Mouse (Mus musculus): ENCODE data around the gene Srsf2.
"Not testable (repeated sequence)": the region's sequence is repeated elsewhere in the genome, so short reads cannot be mapped to it uniquely, and the experiment has no call there.

The Srsf2 gene

DNA sequence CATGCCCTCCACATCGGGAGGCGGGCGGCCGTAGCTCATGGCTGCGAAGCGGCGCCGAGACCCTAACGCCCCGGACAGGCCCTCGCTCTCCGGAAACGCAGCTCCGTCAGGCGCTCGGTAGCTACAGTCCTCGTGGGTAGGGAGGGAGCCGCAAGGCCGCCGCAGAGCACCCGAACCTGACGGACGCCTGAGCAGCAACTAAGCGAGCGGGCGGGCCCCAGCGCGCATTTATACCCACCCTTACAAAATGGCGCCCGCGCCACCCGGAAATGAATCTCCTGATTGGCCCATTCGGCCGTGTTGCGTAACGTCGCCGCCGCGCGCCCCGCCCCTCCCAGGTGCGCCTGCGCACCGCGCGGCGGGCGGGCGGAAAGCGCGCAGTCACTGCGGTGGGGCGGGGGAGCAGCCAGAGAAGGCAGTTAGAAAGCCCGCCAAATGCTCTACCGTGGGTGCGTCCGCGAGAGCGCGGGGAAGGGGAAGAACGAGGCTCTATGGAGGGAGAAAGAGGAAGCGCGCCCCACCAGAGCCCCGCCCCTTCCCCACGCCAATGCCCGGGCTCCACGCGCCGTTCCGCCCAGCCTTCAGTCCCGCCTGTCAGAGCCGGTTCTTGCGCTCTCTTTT, at the start of gene Srsf2:
TSS of gene Srsf2 (minus strand) at position 204 of the 621 bp plus-strand sequence.
- DNase-seq (ENCODE audit: low read depth), result peak; percentile 98

DNA sequence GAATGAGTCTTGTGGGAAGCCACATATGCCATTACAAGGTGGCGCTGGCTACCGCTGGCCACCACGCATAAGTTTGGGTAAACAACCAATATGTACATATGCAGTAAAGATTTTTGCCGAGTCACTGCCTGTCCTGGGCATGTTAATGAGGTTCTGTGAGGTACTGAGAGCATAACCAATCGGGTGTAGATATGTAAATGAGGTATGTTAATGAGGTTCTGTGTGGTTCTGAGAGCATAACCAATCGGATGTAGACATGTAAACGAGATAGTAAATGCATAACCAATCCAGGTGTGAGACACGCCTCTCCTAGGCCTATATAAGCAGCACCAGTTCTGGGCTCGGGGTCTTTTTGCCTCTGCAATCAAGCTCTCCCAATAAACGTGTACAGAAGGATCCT, 49.7 kb upstream of the Srsf2 start:
- DNase-seq (ENCODE audit: low read depth), result not testable (repeated sequence)

DNA sequence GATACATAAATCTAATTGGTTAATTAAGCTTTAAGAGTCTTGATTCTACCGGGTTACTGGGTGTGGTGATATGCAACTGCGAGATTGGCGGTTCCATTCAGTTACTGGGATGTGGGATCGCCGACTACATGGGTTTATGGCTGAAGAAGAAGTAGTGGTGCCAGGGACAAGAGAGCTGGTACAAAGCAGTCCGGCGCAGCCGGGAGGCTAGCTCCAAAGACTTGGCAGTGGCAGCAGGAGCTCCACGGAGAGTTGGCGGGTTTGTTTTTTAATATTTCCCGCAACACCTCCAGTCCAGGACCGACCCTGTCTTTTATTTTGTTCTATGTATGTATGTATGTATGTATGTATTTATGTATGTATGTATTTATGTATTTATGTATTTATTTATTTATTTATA, 46.4 kb upstream of the Srsf2 start:
- no peak for DNase-seq (ENCODE audit: low read depth)

DNA sequence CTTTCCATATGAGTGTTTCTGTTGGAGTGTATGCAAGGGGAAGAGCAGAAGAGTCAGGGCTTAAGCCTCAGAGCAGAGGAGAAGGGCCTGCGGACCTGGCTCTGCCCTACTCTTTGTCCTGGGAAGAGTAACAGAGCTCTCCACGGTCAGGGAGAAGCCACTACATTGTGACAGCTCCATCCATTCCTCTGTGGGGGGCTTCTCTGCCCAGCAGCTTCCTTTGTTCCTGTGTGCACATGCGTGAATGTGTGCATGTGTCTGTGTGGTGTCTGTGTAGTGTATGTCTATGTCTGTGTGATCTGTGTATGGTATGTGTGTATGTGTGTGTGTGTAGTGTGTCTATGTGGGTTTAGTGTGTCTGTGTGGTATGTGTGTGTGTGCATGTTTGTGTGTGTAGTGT, 42.5 kb upstream of the Srsf2 start:
- DNase-seq (ENCODE audit: low read depth), result no peak

DNA sequence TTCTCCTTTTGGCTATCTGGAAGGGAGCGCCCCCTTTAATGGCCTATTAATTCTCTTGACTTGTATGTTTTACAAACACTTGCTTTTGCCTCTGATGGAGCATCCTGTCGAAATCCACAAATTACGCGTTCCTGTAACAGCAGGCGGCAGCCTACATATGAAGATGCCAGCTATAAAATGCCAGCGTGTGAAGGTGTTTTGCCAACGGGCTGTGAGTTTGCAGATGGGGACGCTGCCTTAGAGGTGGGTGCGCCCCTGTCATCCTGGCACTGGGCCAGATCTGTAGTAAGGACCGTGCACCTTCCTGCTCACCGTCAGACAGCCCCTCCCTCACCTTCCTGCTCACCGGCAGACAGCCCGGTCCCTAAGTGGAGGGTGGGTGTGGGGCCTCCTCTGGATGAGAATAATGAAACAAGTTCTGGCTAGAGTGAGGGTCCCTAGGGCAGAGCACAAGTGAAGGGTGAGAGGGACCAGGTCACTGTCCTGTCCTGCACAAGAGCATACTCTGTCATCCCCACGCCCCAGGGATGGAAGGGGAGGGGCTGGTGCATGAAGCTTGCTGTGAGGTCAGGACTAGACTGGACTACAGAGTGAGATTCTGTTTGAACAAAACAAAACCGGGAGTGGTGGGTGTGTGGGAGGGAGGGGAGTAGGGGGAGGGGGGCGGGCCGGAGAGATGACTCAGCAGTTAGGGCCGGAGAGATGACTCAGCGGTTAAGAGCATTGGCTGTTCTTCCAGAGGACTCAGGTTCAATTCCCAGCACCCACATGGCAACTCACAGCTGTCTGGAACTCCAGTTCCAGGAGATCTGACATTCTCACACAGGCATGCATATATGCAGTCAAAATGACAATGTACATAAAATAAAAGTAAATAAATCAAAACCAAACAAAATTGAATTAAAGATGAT, 40.9 kb upstream of the Srsf2 start:
- no peak for DNase-seq (ENCODE audit: low read depth)

DNA sequence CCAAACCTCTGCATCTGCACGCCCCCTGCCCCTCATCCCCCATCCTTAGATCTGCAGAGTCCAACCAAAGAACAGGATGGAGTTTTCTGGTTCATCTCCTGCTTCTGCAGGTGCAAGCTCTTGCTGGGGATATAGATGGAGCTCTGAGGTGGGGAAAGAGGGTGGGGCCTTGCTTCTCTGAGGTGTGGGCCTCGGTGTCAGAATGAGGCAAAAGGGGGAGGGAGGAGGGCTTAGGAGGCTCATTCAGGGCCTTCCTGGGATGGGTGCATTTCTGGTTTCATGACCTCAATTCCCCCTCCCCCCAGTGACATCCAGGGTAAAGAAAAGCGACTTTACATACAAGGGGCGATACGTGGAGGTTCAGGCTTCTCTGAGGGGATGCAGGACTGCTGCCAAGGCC, 34.2 kb upstream of the Srsf2 start:
- DNase-seq (ENCODE audit: low read depth), result no peak

DNA sequence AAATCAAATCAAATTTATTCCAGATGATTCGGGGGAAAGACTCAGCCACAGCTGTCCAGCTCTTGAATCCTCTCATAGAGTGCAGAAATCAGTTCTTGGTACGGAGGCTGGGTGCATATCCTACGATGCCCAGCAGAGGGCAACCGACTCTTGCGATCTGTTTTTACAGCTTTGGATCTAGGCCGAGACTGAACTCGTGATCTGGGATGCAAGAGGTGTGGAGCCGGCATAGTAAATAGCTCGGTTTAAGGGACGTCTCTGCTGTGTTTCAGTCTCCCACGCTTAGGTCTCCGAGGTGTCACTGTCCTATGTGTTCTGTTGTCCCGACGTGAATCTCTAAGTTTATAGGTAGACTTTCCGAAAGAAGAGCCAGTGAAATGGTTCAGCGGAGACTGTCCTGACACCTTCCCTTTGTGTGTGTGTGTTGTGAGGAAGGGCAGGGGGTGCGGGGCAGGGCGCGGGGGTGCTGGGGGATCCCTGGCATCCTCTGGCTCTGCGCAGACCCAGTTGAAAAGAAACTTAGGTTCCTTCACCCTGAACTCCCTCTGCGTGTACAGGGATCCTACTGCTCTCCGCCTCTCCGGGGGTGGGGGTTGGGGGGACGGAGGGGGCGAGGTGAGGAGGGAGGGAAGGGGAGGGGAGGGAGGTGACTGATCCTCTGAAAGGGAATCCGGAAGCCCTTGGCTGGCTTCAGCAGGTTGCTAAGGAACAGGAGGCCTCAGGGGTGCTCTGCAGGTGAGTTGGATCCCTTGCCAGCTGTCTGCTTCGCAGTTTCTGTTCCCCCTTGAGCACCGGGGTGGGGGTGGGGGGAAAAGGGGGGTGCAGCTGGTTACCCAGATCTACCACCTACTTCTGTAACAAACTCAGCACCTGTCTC, 32.6 kb upstream of the Srsf2 start:
- DNase-seq (ENCODE audit: low read depth), result peak; percentile 89

DNA sequence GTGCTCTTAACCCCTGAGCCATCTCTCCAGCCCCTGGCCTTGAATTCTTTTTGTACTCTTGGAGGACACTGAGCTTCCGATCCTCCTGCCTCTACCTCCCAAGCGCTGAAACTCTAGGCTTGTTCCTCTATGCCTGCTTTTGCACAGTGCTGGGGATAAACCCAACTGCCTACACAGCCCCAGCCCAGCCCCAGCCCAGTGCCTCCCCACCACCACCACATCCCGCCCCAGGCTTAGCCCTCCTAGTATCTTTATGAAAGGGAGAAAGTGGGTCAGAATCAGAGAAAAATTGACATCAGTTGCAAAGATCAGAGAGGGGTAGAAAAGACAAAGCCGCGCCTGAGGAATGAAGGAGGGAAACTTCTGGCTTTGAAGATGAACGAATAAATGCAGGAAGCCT, 31.2 kb upstream of the Srsf2 start:
- no peak for DNase-seq (ENCODE audit: low read depth)

DNA sequence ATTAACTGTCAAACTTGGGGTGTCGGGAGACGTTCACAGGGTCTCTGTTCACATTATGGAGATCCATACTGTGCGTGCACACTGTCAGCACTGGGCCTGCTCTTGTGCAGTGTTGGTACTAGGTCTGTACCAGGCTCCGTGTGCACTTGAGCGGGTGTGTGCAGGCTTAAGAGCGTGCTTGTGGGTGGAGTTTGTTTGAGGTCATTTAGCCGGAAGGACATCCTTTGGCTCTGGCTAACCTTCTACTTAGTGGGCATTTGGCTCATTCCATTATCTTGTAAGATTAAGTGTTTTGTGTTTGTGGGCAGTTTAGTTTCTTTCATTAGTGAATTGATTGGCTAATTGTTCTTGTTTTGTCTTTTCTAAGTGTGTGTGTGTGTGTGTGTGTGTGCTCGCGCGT, 29.6 kb upstream of the Srsf2 start:
- no peak for DNase-seq (ENCODE audit: low read depth)

DNA sequence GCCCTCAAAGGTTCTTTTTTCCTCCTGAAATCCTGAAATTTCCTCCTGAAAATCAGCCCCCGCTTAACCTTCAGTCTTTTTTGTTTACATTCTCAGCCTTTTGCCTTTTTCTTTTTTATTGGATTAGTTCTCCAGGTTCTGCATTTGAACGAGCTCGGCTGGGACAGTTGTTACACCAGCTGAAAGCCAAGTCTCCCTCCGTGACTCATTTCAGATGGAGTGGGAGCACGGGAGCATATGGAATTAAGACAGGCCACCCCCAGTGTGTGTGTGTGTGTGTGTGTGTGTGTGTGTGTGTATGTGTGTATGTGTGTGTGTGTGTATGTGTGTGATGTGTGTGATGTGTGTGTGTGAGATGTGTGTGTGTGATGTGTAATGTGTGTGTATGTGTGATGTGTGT, 28.5 kb upstream of the Srsf2 start:
- no peak for DNase-seq (ENCODE audit: low read depth)

DNA sequence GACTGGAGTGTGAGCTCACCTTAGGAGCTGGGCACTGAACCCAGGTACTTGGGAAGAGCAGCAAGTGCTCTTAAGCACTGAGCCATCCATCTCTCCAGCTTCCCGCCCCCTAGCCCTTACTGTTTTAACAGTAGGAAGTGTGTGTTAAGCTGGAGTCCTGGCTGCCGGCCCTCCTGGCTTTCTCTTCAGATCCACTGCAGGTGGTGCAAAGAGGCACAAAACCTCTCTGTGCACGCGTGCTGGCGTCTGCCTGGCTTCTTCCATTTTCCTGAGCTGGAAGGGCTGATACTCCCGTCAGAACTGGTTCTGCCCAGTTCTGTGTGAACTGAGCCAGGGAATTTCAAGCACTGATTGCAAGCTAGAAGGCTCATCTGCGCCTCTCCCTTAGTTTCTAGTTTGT, 27.9 kb upstream of the Srsf2 start:
- DNase-seq (ENCODE audit: low read depth), result no peak

DNA sequence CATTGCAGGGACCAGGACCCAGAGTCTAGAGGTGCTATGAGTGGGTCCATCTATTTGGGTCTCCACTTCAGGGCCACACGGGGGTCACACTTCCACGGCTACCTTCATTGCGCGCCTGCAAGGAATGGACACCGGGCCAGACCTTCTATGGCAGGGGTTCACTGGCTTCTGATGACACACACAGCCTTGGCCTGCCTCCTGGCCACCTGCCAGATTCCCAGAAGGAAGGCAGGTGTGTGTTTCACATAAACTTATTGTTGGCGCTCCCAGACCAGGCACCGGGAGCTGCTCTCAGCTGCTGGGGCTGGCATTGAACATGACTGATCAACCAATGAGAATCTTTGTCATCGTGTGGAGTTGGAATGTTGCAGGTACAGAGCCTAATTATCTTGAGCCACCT, 25.6 kb upstream of the Srsf2 start:
- DNase-seq (ENCODE audit: low read depth), result no peak

DNA sequence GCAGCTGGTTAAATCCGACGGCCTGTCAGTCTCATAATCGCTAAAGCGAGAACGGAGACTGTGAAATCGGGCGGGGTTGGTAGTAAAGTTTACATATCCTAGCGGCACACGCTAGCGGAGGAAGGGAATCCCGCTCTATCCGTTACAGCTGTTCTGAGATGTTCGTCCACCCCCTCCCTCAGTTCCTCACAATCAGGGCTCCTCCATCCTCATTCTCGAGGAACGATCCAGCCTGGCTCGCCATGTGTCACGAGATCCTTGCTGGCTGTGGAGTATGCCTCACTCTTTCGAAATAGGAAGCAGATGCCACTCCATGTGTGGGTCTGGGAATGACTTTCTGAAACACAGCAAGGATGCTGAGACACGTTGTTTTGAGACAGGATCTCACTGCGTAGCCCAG, 21.1 kb upstream of the Srsf2 start:
- no peak for DNase-seq (ENCODE audit: low read depth)

DNA sequence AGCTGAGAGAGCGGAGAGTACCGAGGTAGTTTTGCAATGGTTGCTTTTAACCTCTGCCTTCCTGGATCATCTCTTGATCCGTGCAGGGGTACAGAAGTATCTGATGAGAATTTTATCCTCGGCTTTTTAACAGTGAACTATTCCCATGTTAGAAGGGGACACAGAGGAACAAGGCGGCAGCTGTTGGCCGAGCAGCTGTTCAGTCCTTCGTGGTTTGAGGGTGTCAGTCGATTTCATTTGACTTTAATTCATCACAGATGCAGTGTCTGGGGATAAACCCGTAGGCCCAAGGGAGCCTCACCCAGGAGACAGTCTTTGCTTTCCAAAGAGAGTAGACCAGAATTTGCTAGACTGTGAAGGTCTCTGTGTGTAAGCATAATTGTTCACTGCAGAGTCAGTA, 18.6 kb upstream of the Srsf2 start:
- DNase-seq (ENCODE audit: low read depth), result no peak

DNA sequence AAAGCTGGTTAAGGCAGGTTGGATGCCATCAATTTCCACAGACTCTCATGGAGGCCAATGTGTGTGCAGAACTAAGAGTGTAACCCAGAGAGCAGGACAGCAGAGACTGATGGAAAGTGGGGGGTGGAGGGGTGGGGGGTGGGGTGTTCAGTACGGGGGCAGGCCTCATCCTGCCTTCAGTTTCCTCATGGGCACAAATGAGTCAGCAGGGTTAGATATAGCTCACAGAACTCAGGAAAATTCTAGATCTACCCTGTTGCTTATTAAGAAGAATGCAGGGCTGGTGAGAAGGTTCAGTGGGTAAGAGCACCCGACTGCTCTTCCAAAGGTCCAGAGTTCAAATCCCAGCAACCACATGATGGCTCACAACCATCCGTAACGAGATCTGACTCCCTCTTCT, 16.7 kb upstream of the Srsf2 start:
- no peak for DNase-seq (ENCODE audit: low read depth)

DNA sequence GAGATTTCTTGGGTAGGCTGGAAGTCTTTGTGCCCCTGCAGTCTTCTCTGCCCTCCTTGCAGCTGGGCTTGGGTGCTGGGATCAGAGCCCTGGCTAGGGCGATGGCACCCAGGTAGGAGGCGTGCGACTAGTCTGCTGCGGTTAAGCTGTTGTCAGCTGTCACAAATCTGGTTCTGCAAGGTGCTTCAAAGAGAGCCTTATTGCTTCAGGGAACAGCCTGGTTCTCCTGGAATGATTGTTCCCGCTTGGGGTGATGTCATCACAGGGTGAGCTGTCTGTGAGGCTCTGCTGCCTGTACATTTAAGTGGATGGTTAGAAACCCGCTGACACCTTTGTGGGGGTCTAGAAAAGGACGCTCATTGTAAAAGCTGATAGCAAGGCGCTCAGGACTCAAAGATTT, 16.3 kb upstream of the Srsf2 start:
- DNase-seq (ENCODE audit: low read depth), result no peak

DNA sequence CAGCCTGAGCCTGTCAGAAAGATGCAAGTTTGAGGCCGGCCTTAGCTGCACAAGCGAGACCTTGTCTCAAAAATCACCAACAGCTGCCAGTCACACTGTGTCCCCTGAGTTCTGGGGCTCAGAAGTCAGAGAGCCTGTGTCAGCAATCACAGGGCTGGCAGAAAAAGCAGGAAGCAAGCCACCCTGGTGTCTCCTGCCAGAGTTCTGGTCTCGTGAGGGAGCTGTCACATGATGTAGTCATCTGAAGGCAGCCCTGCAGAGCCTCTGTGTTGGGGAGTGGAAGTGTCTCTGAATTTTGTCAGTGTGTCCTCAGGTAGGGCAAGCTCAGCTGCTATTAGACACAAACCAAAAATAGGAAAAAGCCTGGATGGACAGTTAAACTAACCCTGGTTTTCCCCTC, 15.2 kb upstream of the Srsf2 start:
- no peak for DNase-seq (ENCODE audit: low read depth)

DNA sequence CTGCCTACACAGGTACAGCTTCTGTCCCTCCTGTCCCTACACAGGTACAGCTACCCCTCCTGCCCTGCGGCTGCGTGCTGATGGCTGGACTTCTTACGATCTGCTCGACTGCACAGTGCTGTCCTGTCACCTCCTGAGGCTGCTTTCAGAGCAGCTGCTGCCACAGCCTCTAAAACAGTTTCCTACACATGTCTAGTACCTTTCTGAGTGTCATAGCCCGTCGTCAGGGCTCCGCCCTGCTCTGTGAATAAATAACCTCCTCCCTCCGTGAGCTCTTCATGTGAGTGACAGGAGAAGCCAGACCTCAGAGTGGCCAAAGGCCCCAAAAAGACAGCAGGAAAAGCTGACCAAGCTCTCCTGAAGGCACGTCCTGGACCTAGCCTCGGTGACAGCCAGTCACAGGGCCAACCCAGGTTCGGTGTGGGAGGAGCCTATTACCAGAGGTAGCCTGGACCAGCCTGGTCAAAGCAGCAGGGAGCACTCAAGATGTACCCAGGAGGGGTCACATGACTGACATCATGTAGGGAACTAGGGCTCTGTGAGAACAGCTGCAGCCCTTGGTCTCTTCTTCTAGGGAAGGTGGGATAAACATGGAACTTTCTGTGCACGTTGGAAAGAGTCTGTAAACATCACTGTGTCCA, 13.2 kb upstream of the Srsf2 start:
- DNase-seq (ENCODE audit: low read depth), result no peak

DNA sequence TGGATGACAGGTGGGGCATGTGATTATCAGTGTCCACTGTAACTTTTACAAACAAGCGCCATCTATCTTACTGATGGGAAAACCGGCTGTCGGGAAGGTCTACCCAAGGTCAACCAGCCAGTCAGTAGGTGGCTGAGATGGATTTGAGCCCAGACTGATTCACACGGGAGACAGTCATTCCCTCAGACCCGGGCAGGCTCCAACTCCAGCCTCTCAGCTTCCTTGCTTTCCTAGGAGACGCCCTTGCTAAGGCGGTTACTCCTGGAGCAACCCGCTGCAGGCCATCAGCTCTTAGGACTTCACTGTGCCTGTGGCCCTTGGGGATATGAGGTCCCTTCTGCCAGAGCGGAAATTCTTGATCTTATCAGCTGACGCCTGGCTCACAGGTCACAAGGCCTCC, 11.6 kb upstream of the Srsf2 start:
- DNase-seq (ENCODE audit: low read depth), result no peak

DNA sequence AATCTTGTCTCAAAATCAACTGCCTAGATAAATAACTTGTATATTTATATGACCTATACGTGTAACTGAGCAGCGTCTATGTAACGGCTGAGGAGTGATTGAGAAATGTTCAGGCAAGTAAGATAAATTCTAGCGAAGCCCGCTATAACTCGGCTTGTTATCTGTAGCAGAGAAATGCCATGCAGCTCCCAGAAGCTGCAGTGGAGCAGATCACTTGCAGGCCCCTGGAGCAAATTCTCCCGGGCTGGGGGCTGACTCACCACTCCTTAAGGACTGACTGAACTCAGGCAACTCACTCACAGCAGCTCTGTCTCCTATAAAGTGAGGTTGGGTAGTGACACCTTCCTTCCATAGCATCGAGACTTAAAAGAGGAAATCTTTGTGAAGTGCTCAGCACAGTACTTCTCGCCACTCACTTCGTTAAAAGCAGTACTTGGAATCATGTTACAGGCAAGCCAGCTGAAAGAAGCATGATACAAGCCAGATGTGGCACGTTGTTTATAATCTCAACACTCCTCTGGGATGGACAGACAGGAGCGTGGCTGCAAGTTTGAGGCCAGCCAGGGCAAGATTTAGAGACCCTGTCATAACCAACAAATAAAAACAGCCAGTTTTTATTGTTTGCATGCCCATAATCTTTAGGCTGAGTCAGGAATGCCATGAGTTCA, 4.4 kb upstream of the Srsf2 start:
- no peak for DNase-seq (ENCODE audit: low read depth)

DNA sequence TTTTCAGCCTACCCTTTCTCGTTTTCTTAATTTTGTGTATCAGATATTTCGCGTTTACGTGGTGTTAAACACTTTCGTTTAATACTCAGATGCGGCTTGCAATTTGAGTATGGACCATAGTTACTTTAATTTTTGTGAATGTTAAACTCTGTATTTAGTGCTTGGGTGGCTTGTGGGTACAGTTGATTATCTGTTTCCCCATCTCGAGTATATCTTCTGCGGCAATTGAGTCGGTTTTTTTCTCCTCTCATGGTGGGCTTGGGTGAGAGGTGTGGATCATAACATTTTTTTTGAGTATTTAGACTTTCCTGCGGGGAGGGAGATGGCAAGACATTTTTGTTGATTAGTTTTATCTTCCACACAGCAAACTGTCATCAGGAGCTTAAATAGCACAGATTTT, 1.4 kb upstream of the Srsf2 start:
- no peak for DNase-seq (ENCODE audit: low read depth)

DNA sequence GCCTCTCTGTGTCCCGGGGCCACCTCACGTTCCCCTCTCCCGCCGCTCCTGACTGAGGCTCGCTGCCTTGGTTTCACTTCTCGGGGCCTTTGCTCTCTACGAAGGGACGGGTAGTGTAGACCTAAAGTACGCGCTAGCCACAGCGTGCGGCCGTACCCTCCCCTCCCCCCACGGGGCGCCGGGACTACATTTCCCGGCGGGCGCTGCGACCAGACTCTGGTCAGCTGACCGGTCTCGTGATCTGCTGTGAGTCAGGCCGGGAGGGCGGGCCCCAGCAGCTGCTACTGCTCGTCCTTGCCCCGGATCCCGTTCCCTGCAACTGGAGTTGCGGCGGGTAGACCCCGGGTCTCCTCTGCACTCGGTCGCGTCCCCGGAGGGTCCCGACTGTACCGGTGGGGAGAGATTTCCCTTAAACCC, 626 bp upstream of the Srsf2 start:
- DNase-seq (ENCODE audit: low read depth), result peak; percentile 96

All from naive thymus-derived CD4-positive, alpha-beta T cell, adult 2 months (primary cell).